Mouse (Mus musculus): ENCODE measurements around the gene Adprh.

Gene Adprh

DNA sequence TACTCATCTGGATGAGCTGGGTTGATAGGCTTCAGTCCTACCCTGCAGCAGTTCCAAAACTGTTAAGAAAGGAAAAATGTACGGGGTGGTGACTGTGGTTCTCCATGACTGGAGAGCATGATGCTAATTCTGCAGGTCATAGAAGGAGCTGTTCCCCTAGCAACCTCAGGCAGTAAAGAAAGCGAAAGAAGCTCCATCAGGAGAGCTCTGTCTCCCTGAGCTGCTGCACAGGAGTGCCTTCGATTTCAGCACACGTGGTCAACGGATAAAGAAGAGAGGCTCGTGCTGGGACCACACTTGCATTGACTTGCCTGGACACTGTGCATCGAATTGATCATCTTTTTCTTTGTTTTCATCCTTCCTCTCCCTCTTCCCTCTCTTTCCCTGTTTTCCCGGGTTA lies 10.3 kb downstream of the Adprh start:
- no peak for DNase-seq (ENCODE audit: low read depth)

GRCm38 (mm10) chr16:38441611-38442010 lies 10.9 kb downstream of the Adprh start:
- DNase-seq (ENCODE audit: low read depth) = no peak

- DNase-seq (ENCODE audit: low read depth) = no peak
Observed at GRCm38 (mm10) chr16:38440403-38440802, 12.1 kb downstream of the Adprh start.

- no peak for DNase-seq (ENCODE audit: low read depth)
Observed at GRCm38 (mm10) chr16:38439190-38439589, 13.3 kb downstream of the Adprh start.

GRCm38 (mm10) chr16:38434295-38434795 lies 18.2 kb downstream of the Adprh start:
- no peak for DNase-seq (ENCODE audit: low read depth)

GRCm38 (mm10) chr16:38433514-38433913 lies 19.0 kb downstream of the Adprh start:
- DNase-seq (ENCODE audit: low read depth) = no peak

DNA sequence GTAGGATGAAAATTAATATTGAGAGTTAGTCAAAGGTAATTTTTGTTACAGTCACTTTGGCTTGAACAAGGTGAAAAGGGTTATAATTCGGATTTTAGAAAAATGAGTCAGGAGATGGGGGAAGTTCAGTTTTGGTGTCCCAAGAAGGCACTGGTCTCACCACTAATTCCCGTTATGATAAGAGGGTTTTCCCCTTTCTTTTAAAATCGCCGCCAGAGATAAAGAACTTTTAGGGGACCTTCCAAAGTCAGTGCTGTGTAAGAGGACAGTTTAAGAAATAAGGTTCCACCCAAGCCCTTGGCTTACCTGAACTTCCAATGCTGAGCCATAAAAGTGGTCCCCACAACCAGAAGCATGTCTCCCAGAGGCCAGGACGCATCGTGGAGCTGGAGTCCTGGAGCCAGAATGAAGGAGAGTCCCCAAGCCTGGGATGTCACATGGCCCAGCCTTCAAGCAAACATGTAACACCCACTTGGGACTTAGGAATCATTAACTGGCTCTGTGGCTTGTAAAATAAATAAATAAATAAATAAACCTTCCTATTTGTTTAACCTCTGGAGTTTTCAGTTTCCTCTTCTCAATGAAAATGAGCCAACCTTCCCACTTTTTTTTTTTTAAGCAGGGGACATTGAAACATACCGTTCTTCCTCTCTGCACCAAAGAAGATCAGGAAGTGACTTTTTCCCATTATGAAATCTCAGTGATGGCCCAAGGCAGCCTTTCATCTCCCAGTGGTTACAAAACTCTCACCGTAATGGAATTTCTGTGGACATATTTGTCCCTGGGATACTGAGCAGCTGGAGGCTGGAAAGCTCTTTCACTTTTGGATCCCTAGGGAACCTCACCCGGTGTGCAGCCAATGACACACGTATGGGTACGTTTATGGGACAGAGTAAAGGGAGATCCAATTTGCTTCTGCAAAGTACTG lies 19.7 kb downstream of the Adprh start, which contains the start of gene Pla1a:
Gene Pla1a (minus strand): TSS at position 648 of the 928 bp plus-strand sequence.
- DNase-seq (ENCODE audit: low read depth) = no peak

GRCm38 (mm10) chr16:38431446-38432185 lies 20.9 kb downstream of the Adprh start:
- no peak for DNase-seq (ENCODE audit: low read depth)

DNA sequence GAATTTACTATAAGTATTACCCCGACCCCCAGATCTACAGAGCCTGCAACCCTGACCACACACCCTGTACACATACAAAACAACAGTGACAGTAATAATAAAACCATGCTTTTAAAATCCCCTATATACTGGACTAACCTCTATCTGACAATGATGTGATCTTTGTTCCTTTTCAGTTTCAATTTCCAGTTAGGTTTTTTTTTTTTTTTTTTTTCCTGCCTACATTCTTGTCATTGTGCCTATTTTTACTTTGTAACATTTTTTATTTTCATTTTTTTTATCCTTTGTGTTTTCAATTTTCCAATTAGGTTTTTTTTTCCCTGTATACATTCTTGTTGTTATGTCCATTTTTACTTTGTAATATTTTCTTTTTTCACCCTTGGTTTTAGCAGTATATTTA lies 26.7 kb downstream of the Adprh start:
- DNase-seq (ENCODE audit: low read depth) = no peak

DNA sequence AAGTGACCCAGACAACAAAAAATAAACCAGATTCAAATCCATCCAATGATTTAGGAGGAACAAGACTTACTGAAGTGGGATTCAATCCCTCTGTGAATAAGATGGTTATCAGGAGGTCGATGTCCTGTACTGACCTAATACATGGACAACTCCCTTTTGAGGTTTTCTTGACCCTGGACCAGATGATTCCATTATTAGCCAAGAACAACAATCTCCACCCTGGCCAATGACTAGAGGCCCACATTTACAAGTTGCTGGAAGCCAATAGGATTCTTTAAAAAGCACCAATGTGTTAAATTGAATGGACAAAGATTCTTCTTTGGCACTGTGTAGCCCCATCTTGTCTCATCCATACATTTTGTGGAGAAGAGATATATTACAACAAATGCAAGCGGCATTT lies 27.1 kb downstream of the Adprh start:
- DNase-seq (ENCODE audit: low read depth) = no peak

GRCm38 (mm10) chr16:38414953-38415352 lies 37.5 kb downstream of the Adprh start:
- no peak for DNase-seq (ENCODE audit: low read depth)

GRCm38 (mm10) chr16:38408416-38408815 lies 44.1 kb downstream of the Adprh start:
- no peak for DNase-seq (ENCODE audit: low read depth)

- DNase-seq (ENCODE audit: low read depth) = no peak
Observed at GRCm38 (mm10) chr16:38407584-38407983, 44.9 kb downstream of the Adprh start.

DNA sequence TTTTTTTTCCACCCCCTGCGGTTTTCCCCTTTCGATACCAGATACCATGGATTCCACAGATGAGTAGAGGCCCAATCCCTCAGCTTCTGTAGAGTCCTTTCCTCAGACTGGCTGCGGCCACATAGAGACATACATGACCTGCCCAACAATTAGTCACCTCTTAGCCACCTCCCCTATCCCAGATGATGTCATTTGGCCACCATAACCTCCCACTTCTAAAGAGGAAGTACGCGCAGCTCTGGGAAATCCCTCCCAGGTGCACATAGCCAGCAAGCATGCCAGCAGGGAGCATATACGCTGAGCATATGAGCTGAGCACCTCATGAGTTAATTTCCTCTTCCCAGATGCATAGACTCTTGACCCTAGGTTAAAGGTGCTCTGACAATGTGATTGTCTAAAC lies 45.8 kb downstream of the Adprh start:
- DNase-seq (ENCODE audit: low read depth) = no peak

DNA sequence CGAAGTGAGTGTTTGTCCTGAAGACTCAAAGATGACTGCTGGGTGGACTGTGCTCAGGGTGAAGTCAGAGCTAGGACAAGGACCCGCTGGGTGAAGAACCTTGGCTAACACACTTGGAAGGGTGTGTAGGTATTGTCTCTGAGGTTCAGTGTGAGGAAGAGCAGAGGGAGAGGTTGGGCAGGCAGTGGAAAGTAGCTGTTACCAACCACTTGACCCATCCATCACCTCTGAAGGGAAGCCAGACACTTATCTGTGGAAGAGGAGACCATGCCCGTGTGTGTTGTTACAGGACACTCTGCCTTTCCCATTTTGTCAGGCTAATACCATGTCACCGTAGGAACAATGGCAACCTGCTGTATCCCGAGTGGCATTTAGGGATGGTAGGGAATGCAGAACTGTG lies 46.2 kb downstream of the Adprh start:
- no peak for DNase-seq (ENCODE audit: low read depth)

DNA sequence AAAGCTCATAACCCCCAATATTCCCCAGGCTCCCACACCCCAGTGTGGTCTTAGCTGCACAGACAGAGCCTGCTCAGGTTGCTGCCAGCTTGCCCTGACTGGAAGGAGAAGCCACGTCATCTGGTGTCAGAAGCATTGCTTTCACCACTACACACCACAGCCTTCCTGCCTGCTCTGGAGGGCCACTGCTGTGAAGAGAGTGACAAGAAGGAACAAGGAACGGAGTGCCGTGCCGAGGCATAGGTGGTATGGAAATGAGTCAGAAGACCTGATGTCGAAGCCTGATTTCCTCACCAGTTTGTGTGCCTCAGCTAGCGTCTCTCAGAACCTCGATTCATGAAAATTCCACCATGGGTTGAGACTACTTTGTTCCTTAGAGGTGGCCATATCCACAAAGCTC lies 48.9 kb downstream of the Adprh start:
- no peak for DNase-seq (ENCODE audit: low read depth)

DNA sequence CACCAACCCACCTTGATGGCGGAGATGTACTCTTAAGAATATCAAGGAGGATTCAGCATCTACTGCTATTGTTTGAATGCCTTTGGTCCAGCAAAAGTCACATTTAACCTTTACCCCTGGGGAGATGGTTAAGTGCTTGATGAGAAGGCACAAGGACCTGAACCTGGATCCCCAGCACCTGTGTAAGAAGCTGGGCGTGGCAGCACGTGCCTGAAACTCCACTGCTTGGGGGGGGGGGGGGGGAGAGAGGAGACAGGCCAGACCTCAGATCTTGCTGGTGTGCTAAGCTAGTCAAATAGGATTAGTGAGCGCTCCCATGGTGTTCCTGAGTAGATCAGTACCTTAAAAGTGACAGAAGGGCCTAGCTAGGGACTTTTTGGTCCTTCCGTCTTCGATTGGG lies 51.0 kb downstream of the Adprh start:
- no peak for DNase-seq (ENCODE audit: low read depth)

- DNase-seq (ENCODE audit: low read depth) = no peak
Observed at GRCm38 (mm10) chr16:38400311-38400960, 52.1 kb downstream of the Adprh start.

GRCm38 (mm10) chr16:38399531-38400231 lies 52.8 kb downstream of the Adprh start:
- no peak for DNase-seq (ENCODE audit: low read depth)

GRCm38 (mm10) chr16:38399076-38399475 lies 53.4 kb downstream of the Adprh start:
- no peak for DNase-seq (ENCODE audit: low read depth)

- DNase-seq (ENCODE audit: low read depth) = no peak
Observed at GRCm38 (mm10) chr16:38398266-38398665, 54.2 kb downstream of the Adprh start.

DNA sequence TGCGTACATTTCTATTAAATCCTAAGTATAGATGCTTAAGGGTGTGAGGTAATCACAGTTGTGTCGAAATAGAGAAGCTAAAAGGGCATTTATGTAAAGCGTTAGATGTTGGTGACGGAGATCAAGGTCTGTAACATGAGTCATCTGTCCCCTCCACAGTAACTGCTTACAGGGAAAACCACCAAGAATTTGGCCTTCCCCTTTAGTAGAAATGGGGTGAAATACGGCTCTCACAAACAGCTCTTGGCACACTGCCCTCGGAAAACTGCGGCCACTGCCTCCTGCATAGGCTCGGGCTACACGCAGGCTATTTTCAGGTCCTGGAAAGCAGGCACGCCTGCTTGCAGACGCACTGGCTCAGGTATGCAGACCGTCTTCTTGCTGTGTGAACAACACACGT lies 56.3 kb downstream of the Adprh start:
- DNase-seq (ENCODE audit: low read depth) = no peak
